Mouse (Mus musculus) forebrain, embryonic 14.5 days (tissue): ENCODE results near the gene B4galt2. TPM values are rescaled to one million over a fixed set of nuclear protein-coding genes. Genes with fewer than 3 reads are reported as not detected.

Experiments used
- ATAC-seq: fragments of 200-750 bp; cut with Nextera tagmentation; 2 replicates; pipeline ENCODE4 v1.8.0; 2017; ENCODE audit warnings: mild to moderate bottlenecking, moderate library complexity
- DNase-seq: peaks from one replicate; pipeline ENCODE4 v3.0.0-alpha.2; 2015; ENCODE audit warnings: low spot score
- H3K27ac ChIP-seq: fragments of 300-500 bp; sonication (generic); 2 replicates; pipeline ENCODE4 v1.5.1; 2014; ENCODE audit warnings: low read depth, mild to moderate bottlenecking, control low read depth, low read length, moderate library complexity
- H3K27me3 ChIP-seq: fragments of 300-500 bp; sonication (generic); replicated peaks from 2 replicates; pipeline ENCODE4 v1.6.1; 2014; ENCODE audit warnings: low read length, control low read depth, mixed read lengths; ENCODE audit not compliant: control insufficient read depth, insufficient read depth
- H3K36me3 ChIP-seq: fragments of 300-500 bp; sonication (generic); 2 replicates; pipeline ENCODE4 v1.6.1; 2014; ENCODE audit warnings: low read length, control low read depth; ENCODE audit not compliant: control insufficient read depth, insufficient read depth
- H3K4me1 ChIP-seq: fragments of 300-500 bp; sonication (generic); 2 replicates; pipeline ENCODE4 v1.6.1; 2014; ENCODE audit warnings: antibody characterized with exemption, low read length, control low read depth; ENCODE audit not compliant: control insufficient read depth, insufficient read depth
- H3K4me2 ChIP-seq: fragments of 300-500 bp; sonication (generic); 2 replicates; pipeline ENCODE4 v1.6.1; 2014; ENCODE audit warnings: mild to moderate bottlenecking, control low read depth, low read length
- H3K4me3 ChIP-seq: fragments of 300-500 bp; sonication (generic); 2 replicates; pipeline ENCODE4 v1.5.1; 2014; ENCODE audit warnings: low read depth, low read length, control low read depth
- H3K9ac ChIP-seq: fragments of 300-500 bp; sonication (generic); 2 replicates; pipeline ENCODE4 v1.6.1; 2014; ENCODE audit warnings: mild to moderate bottlenecking, low read length, control low read depth, moderate library complexity
- H3K9me3 ChIP-seq: fragments of 300-500 bp; sonication (generic); replicated peaks from 2 replicates; pipeline ENCODE4 v1.6.1; 2016; ENCODE audit warnings: low read length, control low read depth, mixed read lengths; ENCODE audit not compliant: control insufficient read depth
- WGBS: fragments of 180-500 bp; shearing (Covaris S2); extraction: QIAGEN DNeasy Blood & Tissue Kit; methylation state at CpG from one replicate; pipeline ENCODE4 v1.1.7; 2014; 5-methylcytosine and 5-hydroxymethylcytosine counted together
- polyA plus RNA-seq: library from polyadenylated mRNA; unstranded; fragments of >200 nt; fragmentation: Nextera tagmentation; extraction: Ambion mirVana; gene quantifications from 2 replicates; pipeline ENCODE4 v1.2.1, GENCODE M21; 2014

The B4galt2 gene
- polyA plus RNA-seq, 1 experiment from 2014 or later: 50.6 TPM

- DNase-seq (no peak), ATAC-seq (no peak)
- H3K4me1 ChIP-seq: peaks cover 10% of the 10 kb centered on the region; the same call in 1 of the 2 replicates
- H3K27ac ChIP-seq: no peak overlapping the region
- 85% methylated on average over 7 of the region's 7 CpGs for WGBS
- no peak overlapping the region for H3K4me2 ChIP-seq
- no peaks in the 10 kb centered on the region for H3K36me3 ChIP-seq
- no peaks in the 10 kb centered on the region for H3K9me3 ChIP-seq
- no peaks in the 10 kb centered on the region for H3K27me3 ChIP-seq
- H3K9ac ChIP-seq: no peak overlapping the region
- no peak overlapping the region for H3K4me3 ChIP-seq
These were observed 32.4 kb downstream of the B4galt2 start for GRCm38 (mm10) chr4:117850871-117851270.

- ATAC-seq (no peak), DNase-seq (no peak)
- H3K27me3 ChIP-seq: no peaks in the 10 kb centered on the region
- no peaks in the 10 kb centered on the region for H3K36me3 ChIP-seq
- WGBS: 71% methylated on average over 7 of the region's 7 CpGs
- H3K4me2 ChIP-seq: no peak overlapping the region
- H3K27ac ChIP-seq: no peak overlapping the region
- no peak overlapping the region for H3K9ac ChIP-seq
- H3K9me3 ChIP-seq: no peaks in the 10 kb centered on the region
- H3K4me1 ChIP-seq: peaks cover 10% of the 10 kb centered on the region; the same call in 1 of the 2 replicates
- H3K4me3 ChIP-seq: no peak overlapping the region
These were observed 33.1 kb downstream of the B4galt2 start for GRCm38 (mm10) chr4:117850176-117850575.

GRCm38 (mm10) chr4:117849506-117849905, 33.8 kb downstream of the B4galt2 start:
- Histone ChIP-seq H3K4me2 (no peak overlapping the region), H3K36me3 (no peaks in the 10 kb centered on the region), H3K9ac (peak overlapping the region; percentile 25; the same call in 1 of the 2 replicates), H3K9me3 (no peaks in the 10 kb centered on the region), H3K27me3 (no peaks in the 10 kb centered on the region), H3K4me3 (no peak overlapping the region), H3K4me1 (peaks cover 10% of the 10 kb centered on the region; the same call in 1 of the 2 replicates), H3K27ac (no peak overlapping the region)
- WGBS: 11% methylated on average over 5 of the region's 5 CpGs
- 0 out of 2 replicates have a peak, but pooled peaks have one; percentile 18 for ATAC-seq
- DNase-seq: no peak

- H3K9me3 ChIP-seq: no peaks in the 10 kb centered on the region
- H3K36me3 ChIP-seq: no peaks in the 10 kb centered on the region
- H3K27me3 ChIP-seq: no peaks in the 10 kb centered on the region
- DNase-seq (no peak), ATAC-seq (0 out of 2 replicates have a peak, but pooled peaks have one; percentile 20)
- no peak overlapping the region for H3K27ac ChIP-seq
- peaks cover 10% of the 10 kb centered on the region; the same call in 1 of the 2 replicates for H3K4me1 ChIP-seq
- H3K4me2 ChIP-seq: no peak overlapping the region
- no peak overlapping the region for H3K4me3 ChIP-seq
- H3K9ac ChIP-seq: peak overlapping the region; percentile 25; the same call in 1 of the 2 replicates
- WGBS: 46% methylated on average over 17 of the region's 17 CpGs
These were observed 34.2 kb downstream of the B4galt2 start for GRCm38 (mm10) chr4:117849063-117849462.

- no peak for ATAC-seq
- no peaks in the 10 kb centered on the region for H3K9me3 ChIP-seq
- no peaks in the 10 kb centered on the region for H3K27me3 ChIP-seq
- peaks cover 10% of the 10 kb centered on the region; the same call in 1 of the 2 replicates for H3K4me1 ChIP-seq
- DNase-seq: peak; percentile 23
- no peak overlapping the region for H3K27ac ChIP-seq
- 21% methylated on average over 2 of the region's 2 CpGs for WGBS
- no peak overlapping the region for H3K4me3 ChIP-seq
- H3K9ac ChIP-seq: no peak overlapping the region
- H3K36me3 ChIP-seq: no peaks in the 10 kb centered on the region
- no peak overlapping the region for H3K4me2 ChIP-seq
These were observed 36.3 kb downstream of the B4galt2 start for GRCm38 (mm10) chr4:117847011-117847410.

GRCm38 (mm10) chr4:117846261-117846660, 37.0 kb downstream of the B4galt2 start:
- H3K27ac ChIP-seq: no peak overlapping the region
- peaks cover 10% of the 10 kb centered on the region; the same call in 1 of the 2 replicates for H3K4me1 ChIP-seq
- no peaks in the 10 kb centered on the region for H3K27me3 ChIP-seq
- H3K9me3 ChIP-seq: no peaks in the 10 kb centered on the region
- no peak overlapping the region for H3K4me3 ChIP-seq
- 96% methylated on average over 4 of the region's 4 CpGs for WGBS
- no peaks in the 10 kb centered on the region for H3K36me3 ChIP-seq
- H3K9ac ChIP-seq: no peak overlapping the region
- no peak for DNase-seq
- ATAC-seq: no peak
- no peak overlapping the region for H3K4me2 ChIP-seq

GRCm38 (mm10) chr4:117845316-117845715, 38.0 kb downstream of the B4galt2 start:
- no peaks in the 10 kb centered on the region for H3K27me3 ChIP-seq
- no peak overlapping the region for H3K4me2 ChIP-seq
- H3K4me3 ChIP-seq: no peak overlapping the region
- no peak overlapping the region for H3K27ac ChIP-seq
- WGBS: 83% methylated on average over 11 of the region's 11 CpGs
- no peak overlapping the region for H3K9ac ChIP-seq
- no peaks in the 10 kb centered on the region for H3K9me3 ChIP-seq
- DNase-seq (no peak), ATAC-seq (no peak)
- no peaks in the 10 kb centered on the region for H3K36me3 ChIP-seq
- peaks cover 10% of the 10 kb centered on the region; the same call in 1 of the 2 replicates for H3K4me1 ChIP-seq

GRCm38 (mm10) chr4:117844467-117844866, 38.8 kb downstream of the B4galt2 start:
- Histone ChIP-seq H3K9ac (no peak overlapping the region), H3K27me3 (no peaks in the 10 kb centered on the region), H3K36me3 (no peaks in the 10 kb centered on the region), H3K4me1 (peaks cover 7% of the 10 kb centered on the region; the same call in 1 of the 2 replicates), H3K9me3 (no peaks in the 10 kb centered on the region), H3K4me2 (no peak overlapping the region), H3K4me3 (no peak overlapping the region), H3K27ac (no peak overlapping the region)
- 81% methylated on average over 5 of the region's 5 CpGs for WGBS
- DNase-seq (no peak), ATAC-seq (no peak)

GRCm38 (mm10) chr4:117843101-117843500, 40.2 kb downstream of the B4galt2 start:
- ATAC-seq (no peak), DNase-seq (no peak)
- H3K9me3 ChIP-seq: no peaks in the 10 kb centered on the region
- H3K27ac ChIP-seq: no peak overlapping the region
- H3K9ac ChIP-seq: no peak overlapping the region
- H3K36me3 ChIP-seq: no peaks in the 10 kb centered on the region
- H3K27me3 ChIP-seq: no peaks in the 10 kb centered on the region
- no peak overlapping the region for H3K4me2 ChIP-seq
- H3K4me1 ChIP-seq: no peaks in the 10 kb centered on the region
- no peak overlapping the region for H3K4me3 ChIP-seq
- 83% methylated on average over 5 of the region's 5 CpGs for WGBS
